Mouse (Mus musculus): ENCODE data around the gene Pdzrn3.

The Pdzrn3 gene

DNA sequence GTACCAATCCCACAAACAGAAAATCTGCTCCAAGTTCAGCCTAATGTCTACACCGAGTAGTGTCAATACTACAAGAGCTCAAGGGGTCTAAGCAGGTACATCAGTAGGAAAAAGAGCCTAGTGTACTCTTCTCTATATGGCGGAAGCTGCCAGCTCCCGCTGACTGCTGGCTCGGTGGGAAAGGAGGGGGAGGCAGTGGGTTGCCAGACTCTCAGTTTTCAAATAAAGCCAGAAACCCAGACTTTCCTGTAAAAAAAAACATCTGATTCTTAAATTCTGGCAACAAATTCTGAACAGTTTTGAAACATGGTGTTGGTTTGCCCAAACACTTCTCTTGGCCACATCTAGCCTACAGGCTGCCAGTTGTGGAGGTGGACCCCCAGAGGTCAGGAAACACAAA lies 88.3 kb downstream of the Pdzrn3 start:
- no peak for DNase-seq (ENCODE audit: low read depth)

DNA sequence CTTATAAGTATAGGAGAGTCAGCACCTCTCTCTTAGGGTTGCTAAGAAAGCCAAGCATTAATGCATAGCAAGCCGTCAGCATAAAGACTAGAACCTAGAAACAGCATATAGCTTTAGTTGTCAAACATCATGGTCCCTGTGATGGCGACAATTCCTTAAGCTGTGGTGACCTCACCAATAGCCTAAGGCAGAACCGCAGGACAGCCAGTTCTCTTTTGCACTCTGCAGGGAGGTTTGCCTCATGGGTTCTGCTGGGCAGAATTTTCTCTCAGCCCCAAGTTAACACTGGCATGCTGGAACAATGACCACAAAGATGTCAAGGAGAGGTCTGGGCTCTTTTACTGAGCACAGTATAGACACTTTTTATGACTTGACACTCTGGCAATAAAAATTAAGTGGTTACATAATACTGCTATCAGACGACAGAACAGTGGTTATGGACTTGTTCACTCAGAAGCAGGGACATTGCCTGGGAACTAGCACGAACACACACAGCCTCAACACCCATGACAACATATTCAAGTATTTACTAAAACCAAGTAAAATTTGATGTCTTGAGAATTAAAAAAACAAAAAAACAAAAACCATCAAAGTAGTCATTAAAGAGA lies 90.0 kb downstream of the Pdzrn3 start:
- DNase-seq (ENCODE audit: low read depth): no peak

DNA sequence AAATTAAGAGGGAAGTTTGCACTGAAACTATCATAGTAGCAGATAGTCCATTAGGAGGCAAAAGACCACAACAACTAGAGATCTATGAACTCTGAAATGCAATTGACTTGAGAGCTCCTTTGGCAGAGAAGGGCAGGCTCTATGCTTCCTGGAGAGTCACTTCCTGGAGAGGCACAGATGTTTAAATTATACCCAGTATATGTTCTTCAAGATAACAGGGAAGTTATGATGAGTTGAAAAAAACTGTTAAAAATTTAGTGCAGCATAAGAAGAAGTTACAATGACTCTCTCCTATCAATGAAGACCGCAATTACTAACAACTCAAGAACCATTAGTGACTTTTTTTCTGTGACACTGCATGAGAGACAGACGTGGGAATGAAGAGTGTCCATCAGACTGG lies 90.6 kb downstream of the Pdzrn3 start:
- no peak for DNase-seq (ENCODE audit: low read depth)

DNA sequence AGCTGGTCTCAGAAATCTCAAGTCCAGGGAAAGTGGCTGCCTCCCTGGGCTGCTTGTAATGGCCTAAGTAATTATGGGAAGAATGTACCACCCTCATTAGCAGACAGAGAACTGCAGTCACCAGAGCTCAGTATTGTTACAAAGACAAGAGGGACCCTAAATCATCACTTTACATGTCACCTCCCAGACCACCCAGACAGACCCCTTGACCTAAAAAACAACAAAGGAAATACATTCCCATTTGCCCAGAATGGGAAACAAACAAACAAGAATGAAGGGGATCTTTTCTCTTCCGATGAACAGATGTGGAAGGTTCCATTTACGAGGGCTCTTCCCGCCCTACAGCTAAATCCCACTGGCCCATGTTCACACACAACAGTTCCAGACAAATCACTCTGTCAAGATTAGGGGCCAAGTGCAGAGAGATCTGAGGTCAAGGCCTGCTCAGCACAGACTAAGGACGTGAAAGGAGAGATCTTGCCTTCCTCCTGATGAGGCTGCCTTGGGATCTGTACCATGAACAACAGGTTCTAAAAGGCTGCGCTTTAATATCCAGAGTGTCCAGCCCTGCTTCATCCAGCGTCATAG lies 93.2 kb downstream of the Pdzrn3 start:
- no peak for DNase-seq (ENCODE audit: low read depth)

DNA sequence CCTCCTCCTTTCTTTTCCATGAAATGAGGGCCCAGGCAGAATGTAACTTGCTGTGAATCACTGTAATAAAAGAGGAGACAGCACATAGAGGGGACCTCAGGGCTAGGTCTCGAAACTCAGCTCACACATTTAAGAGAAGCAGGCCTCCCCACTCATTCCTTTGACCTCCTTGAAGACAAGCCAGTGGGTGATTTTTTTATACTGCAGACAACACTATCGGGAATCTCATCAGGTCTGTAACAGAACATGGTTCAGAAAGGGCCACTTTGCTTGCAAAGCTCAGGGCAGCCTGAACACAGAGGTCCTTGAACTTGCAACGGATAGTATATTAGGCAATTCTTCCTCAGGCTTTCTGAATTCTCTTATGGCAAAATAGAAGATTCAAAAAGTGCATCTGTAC lies 93.8 kb downstream of the Pdzrn3 start:
- DNase-seq (ENCODE audit: low read depth): no peak

DNA sequence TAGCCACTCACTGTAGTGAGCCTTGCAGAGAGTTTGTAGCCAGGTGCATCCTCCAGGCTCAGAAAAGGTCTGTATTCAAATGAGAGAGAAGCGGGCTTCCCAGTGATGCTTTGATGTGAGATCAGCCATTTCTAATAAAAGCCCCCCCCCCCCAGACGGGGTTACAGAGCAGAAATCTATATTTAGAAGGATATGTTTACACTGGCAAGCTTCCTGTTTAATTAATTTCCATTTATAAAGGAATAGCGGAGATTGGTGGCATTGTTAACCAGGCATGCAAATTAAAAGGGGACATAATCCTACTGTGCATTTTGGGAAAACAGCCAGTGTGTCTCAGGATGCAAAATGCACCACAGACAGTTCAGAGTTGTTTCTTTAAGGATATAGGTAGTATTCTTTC lies 96.1 kb downstream of the Pdzrn3 start:
- DNase-seq (ENCODE audit: low read depth): no peak

DNA sequence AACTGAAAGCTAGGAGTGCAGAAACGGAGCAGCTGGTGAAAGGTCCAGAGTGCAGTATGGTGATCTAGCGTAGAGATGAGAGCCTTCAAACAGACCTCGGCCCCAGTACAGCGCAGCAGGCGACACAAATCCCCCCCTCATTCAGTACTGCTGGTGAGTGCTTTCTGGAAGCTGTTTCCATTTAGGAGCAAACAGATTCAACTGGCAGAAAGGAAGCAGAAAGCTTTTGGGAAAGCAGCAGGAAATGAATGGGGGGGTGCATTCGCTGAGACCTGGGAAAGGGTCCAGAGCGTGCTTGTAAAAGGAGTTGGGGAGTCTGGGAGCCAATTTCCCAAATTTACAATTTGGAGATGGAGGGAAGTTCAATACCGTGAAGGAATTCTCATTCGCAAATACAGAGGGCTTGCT lies 96.9 kb downstream of the Pdzrn3 start:
- no peak for DNase-seq (ENCODE audit: low read depth)

DNA sequence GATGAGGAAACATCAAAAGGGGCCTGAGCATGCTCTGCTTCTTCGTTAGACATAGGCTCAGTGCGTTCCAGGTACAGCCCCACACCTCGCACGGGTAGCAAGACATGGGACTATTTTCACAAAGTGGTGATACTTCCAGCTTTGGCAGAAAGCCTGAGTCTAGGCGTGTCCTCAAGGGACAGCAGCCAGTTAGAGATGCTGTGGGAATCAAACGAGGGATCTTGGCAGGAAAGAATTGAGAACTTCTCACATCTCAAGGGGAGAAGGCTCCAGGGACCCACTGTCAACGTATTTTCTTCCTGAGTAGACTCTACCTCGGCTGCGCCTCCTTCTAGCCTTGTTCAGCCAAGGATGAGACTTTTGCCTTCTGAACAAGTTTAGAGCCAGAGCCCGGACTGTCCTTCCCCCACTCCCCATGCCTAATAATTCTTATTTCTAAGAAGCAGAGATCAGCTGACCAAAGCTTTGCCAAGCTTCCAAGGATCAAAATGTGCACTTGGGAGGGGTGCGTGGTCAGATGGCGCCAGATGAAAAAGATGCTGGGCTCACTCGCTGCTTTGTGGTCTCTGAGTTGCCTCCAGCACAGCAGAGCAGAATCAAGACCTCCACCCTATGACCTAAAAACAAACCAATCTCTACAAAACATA lies 99.3 kb downstream of the Pdzrn3 start:
- DNase-seq (ENCODE audit: low read depth): no peak

DNA sequence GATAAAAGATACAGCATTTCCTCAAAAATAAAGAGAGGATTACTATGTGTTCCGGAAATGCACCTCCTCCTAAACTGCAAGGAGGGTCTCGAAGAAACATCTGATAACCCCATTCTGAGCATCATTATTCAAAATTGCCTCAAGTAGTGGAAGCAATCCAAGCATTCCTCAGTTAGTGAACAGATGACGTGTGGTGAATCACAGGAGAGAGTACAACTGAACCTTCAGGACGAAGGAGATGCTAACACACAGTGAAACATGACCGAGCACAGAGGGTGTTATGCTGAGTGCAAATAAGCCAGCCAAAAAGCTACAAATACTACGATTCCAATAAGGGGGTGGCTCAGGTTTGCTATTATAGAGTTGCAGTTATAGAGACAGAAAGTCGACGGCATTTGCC lies 101.4 kb downstream of the Pdzrn3 start:
- DNase-seq (ENCODE audit: low read depth): no peak

DNA sequence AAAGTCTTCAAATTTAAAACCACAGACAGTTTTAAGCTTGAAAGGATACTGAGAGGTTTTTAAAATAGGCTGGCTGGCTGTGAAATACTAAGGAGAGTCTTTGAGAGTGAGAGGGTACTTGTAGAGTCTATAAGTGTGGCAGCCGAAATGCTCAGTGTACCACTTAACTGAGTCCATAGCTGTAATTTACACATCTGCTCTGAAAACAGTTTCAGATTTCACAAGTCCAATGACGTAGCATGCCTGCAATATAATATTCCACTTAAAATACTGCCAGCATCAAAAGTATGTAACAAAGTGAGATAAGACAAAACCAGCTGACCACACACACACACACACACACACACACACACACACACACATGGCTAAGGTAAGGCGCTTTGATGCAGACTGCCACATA lies 101.9 kb downstream of the Pdzrn3 start:
- no peak for DNase-seq (ENCODE audit: low read depth)

DNA sequence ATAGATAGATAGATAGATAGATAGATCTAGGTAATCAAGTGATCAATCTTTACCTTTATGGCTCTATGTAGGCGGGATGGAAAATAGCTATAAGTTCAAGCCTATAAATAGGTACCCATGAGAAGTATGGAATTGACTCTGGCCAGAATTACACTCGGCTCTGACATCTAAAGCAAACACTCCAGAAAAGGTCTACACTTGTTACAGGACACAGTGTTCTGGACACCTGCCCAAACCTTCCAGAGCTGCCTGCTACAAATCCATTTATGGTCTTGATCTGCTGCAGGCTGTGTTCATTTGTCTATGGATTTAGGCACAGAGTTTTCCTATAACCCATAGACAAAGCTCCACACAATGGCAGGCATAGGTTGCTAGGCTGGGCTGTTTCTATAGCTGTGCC lies 102.9 kb downstream of the Pdzrn3 start:
- no peak for DNase-seq (ENCODE audit: low read depth)

DNA sequence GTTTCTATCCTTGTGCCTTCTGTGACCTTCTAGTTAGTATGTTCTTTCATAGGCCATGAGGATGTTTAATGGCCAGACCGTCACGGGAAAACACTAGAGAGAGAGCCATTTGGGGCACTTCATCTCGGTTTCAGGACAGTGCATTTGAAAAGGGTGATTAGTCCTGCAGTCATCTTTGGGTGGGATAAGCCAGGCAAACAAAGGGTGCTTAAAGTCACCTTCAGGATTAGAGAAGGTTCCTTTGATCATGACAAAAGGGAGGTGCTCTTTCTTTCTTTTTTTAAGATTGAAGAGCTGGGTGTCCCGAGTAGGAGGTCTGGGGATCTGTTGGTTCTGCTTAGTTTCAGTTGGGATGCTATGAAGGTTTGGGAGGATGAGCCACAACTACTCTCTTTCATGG lies 105.4 kb downstream of the Pdzrn3 start:
- no peak for DNase-seq (ENCODE audit: low read depth)

DNA sequence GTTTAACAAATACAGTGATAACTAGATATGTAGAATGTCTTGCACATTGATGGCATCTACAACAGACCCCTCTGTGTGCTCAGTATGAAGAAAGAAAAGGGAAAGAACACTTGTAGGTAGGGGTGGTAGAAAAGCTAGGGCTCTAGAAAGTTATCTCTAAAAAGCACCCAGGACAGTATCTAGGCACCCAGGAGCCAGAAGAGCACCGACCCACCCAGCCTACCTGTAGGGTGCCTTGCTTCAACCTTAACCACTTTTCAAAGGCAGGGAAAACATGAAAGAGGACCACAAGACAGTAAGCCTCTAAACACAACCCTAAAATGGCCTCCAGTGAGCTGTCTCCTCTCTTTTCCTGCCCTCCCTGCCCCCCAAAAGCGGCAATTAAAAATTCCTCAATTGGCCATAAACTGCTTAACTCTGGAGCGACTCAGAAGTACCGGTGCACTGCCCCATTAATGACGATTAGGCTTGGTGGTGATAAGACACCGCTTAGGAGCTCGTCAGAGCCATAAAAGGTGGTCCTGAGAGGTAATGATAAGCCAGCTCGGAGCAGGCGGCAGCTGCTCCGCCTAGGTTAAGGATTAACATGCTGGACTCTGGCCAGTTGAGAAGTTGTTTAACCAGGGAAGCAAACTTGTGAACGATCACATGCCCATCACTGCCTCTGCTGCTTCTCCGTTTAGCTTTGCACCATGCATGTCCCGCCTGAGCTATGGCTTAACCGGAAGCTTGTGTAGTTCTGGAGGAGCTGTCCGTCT lies 106.1 kb downstream of the Pdzrn3 start:
- peak; percentile 55 for DNase-seq (ENCODE audit: low read depth)

DNA sequence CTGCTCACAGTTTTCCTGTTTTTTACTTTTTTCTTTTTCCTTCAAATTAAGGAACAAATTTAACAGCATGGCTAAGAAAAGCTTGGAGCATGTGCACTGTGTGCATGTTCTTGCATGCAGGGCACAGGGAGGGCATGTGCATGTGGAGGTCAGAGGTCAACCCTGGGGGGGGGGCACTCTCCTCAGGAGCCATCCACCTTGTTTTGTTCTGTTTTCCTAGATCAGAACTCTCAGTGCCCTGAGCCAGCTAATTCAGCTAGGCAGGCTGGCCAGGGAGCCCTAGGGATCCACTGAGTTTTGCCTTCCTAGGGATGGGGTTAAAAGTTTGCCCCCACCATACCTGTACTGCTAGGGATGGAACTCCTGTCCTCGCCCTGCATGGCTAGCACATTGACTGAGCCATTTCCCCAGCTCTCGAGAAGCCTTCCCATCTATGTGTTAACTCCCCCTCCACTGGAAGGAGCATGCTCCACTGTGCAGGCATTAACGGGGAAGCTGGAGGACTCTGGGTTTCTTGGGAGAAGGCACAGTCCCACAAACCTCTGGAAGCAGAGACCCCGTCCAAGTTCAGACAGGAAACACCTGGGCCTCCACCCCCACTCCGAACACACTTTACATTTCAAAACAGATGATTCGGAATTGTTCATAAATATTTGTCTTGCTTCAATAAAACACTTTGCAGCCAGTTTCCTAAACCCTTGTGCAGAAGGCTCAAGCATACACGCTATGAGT lies 107.4 kb downstream of the Pdzrn3 start:
- no peak for DNase-seq (ENCODE audit: low read depth)

DNA sequence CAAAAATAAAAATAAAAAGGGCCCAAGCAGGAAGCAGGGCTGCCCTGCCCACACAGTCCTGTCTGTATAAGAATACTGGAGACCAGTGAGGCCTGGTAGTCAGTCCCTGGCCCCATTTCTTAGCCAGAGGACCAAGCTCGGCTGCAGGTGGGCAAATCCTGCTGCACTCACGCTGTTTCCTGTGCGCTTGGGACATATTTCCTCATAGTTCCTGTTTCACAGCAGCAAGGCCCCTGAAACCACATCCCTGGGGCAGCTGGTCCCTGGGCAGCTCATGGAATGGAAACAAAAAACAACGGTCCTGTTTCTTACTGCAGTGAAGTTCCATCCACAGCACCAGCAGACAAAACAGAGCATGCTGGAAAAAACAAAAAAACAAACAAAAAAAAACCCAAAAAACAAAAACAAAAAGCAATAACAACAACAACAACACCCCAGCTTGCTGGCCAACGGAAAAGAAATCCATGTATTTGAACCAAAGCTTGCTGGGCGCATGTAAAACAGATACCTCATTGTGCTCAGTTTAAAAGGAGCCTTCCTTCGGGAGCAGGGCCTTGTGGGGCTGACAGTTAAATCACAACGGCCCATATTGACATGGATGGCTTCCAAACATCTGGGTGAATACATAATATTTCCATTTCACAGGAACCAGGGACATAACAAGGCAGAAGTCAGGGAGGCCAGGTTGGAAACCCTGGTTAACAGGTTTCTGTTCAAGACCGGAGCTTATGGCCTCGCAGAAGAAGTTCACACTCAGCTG lies 108.2 kb downstream of the Pdzrn3 start:
- no peak for DNase-seq (ENCODE audit: low read depth)

DNA sequence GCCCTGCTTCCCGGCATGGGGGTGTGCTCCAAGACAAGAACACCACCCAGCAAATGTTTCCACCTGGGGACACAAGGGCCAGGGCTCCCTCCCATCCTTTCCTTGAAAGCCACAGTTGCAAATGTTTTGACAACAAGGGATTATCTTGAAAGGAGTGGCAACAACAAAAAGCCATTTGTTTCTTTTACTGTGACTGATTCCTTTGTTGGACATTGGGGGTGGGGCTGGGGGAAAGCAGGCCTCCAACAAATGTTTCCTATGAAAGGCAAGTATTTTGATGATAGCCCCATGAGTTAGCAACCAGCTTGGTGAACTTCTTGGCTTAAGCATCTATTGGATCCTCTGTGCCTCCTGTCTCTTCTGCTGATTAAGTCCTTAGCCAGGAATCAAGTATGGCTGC lies 109.4 kb downstream of the Pdzrn3 start:
- DNase-seq (ENCODE audit: low read depth): no peak

DNA sequence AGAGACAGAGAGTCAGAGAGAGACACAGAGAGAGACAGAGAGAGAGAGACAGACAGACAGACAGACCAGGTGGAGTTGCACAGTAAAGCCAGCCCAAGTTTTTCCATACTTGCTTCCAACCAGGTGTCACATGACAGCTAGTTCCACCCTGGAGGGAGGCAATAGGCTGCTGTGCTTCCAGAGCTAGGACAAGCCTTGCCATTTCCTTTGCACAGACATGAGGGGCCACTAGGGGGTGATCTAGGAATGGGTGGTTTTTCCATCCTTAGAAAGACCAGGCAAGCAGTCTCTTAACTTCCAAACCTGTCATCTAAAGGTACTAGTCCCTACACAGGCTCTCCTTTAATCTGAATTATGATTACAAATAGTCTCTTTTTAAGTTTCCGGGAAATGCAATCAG lies 110.9 kb downstream of the Pdzrn3 start:
- DNase-seq (ENCODE audit: low read depth): peak; percentile 41

DNA sequence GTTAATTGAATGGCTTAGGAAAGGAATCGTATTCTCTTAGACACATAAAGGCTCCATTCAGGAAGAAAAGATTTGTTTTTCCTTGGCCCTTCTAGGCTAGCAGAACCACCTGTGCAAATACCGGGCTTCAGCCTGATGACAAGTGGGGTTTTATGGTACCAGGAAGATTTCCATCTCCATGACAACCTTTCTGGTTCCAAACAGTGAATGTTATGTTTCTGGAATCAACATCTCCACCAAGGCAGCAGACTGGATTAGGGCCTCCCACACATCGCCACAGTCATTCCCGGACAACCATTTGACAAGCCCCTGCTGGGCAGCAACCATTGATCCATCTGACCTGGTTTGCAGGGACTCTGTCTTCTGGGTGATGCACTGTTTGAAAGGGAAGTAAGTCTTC lies 114.2 kb downstream of the Pdzrn3 start:
- DNase-seq (ENCODE audit: low read depth): no peak

DNA sequence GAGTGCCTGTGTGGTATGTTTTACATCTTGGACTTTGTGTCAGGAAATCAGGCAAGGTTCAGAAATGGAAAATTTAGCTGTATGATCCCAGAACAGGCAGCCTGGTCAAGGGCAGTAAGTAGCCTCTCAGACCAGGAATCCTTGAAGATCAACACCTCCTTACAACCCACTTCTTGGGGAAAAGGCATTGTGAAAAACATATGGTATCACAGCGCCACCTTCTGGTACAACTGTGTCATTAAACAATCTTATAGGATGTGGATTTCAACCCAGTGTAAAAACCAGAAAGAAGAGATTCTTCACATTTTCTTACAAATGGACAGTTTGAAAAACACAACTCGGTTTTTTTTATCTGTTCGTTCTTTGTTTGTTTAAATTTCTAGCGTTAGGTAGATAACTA lies 116.2 kb downstream of the Pdzrn3 start:
- peak; percentile 20 for DNase-seq (ENCODE audit: low read depth)

DNA sequence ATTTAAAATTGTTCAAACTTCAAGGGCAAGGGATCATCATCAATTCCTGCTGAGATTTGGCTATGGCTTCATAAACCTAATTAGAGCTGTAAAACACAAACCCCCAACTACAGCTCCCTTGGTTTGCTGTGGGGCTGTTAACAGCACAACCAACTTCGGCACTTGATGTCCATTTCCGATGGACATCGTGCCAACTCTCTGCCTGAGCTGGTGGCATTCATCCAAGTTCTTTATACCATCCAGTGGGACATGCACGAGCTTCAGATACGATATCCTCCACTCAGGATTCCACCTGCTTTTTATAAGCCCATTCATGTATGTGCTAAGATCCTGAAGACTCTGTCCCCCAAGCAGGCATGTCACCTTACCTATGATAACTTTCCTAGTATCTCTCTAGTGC lies 118.3 kb downstream of the Pdzrn3 start:
- no peak for DNase-seq (ENCODE audit: low read depth)

DNA sequence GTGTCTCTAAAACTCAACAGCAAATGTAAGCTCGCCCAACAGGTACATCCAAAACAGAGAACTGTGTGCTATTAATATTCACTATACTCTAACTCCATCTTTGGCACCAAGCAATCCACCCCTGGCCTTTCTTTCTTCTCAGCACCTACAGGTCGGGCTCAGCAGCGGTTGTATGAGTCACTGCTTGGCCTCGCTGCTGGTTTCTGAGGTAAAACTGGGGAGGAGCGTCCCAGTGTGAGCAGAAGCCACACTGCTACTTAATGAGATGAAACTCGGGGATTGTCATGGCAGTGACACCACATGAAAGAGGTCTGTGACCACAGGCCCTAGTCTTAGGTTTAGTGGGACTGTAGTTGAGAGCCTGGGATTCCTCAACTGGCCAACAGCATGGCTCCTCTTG lies 120.3 kb downstream of the Pdzrn3 start:
- DNase-seq (ENCODE audit: low read depth): no peak

DNA sequence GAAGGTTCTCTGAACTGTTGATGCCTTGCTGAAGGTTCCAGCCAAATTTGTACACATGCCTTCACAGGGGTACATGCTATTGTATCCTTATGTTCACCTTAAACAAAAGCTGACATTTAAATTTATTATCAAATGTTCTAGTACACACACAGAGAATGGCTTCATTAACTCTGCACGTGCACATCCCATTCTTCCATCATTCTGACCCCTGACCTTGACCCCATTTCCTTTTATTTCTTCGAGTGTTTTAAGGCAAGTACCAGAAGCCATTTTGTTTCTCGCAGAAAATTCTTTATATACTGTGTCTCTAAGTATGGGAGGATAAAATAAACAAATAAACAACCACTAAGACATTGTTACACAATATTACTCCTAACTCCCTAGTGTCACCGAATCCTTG lies 123.0 kb downstream of the Pdzrn3 start:
- DNase-seq (ENCODE audit: low read depth): no peak
